Mouse (Mus musculus): ENCODE data around the gene Ppfia4.

Ppfia4 gene

DNA sequence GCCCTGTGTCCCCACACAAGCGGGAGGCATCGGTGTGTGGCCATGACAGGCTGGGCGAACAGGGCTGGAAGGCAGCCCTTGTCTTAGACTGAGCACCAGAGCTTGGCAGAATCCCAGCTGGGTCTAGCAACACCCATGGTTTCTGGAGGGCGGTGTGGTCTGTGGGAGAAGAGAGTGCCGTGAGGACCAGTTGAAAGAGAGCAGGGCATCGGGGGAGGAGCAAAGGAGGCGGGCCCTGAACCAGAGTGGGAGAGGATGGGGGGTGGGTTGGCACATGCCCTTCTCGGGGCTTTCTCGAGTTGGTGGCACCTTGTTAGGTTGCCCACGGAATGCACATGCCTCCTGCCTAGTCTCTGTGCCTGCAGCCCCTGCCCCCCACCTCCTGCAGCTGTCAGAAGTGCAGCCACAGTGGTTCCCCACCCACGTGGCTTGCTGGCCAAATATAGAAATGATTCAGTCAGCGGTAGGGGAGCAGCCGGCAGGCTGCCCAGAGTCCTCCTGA is at the start of gene Ppfia4:
TSS of gene Ppfia4 (minus strand) at position 159 of the 502 bp plus-strand sequence.
- DNase-seq (ENCODE audit: low spot score), result peak; percentile 68

DNA sequence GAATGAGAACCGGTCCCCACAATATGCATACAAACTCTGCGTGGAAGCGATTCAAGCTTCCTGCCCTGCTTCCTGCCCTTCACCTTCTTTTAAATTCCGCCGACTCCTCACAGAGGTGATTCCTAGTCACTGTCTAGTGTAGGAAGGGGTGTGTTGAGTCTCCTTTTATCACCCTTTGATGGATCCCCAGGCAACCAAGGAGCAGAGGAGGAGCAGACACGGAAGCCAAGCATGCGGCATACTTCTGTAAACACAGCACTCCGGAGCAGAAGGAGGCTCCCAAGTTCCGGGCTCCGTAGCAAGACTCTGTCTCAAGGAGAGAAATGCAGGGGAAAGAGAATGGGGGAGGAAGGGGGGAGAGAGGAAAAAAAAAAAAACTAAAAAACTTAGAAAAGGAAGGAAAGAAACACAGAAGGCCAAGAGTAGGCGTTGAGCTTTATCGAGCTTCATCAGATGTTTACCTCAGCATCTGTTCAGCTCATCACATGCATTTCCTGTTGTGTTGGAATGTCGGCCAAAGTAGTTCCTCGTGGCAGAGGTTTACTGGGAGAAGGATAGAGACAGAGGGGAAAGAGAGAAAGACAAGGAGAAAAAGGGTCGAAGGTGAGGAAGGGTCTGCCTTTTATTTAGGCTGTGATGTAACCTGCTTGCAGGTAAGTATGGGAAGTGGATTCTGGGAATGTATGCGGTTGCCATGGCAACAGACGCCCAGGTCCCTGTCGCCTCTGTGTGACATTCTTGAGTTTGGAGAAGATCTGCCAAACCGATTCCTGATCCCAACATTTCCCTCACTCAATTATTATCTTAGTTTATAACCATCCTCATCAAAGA is 49.3 kb upstream of the Ppfia4 start:
- DNase-seq (ENCODE audit: low spot score), result no peak

- DNase-seq (ENCODE audit: low spot score), result no peak
These were observed 48.3 kb upstream of the Ppfia4 start for GRCm38 (mm10) chr1:134381051-134381450.

DNA sequence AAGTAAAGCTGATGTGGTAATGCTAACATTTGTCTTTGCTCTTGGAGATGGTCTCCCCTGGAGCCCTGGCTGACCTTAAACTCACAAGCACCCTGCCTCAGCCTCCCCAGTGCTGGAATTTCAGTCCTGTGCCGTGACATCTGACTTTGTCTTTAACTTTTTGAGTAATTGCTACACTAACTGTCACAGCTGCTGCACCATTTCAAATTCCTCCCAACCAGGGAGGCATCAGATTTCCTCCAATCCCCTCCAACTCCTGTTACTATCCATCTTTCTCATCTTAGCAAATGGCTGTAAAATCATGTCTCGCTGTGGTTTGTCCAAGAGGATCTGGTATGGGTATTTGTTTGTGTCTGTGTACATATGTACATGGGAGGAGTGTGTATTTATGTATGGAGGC is 41.4 kb upstream of the Ppfia4 start:
- no peak for DNase-seq (ENCODE audit: low spot score)

- DNase-seq (ENCODE audit: low spot score), result no peak
These were observed 36.1 kb upstream of the Ppfia4 start for GRCm38 (mm10) chr1:134368777-134369337.

- no peak for DNase-seq (ENCODE audit: low spot score)
These were observed 32.8 kb upstream of the Ppfia4 start for GRCm38 (mm10) chr1:134365491-134365890.

GRCm38 (mm10) chr1:134363194-134363593 is 30.5 kb upstream of the Ppfia4 start:
- DNase-seq (ENCODE audit: low spot score), result no peak

- peak; percentile 89 for DNase-seq (ENCODE audit: low spot score)
These were observed 29.1 kb upstream of the Ppfia4 start, which contains the start of gene Tmem183a for GRCm38 (mm10) chr1:134361857-134362212. Tmem183a (minus strand) TSS chr1:134361979.

- DNase-seq (ENCODE audit: low spot score), result no peak
These were observed 28.6 kb upstream of the Ppfia4 start for GRCm38 (mm10) chr1:134361195-134361856.

DNA sequence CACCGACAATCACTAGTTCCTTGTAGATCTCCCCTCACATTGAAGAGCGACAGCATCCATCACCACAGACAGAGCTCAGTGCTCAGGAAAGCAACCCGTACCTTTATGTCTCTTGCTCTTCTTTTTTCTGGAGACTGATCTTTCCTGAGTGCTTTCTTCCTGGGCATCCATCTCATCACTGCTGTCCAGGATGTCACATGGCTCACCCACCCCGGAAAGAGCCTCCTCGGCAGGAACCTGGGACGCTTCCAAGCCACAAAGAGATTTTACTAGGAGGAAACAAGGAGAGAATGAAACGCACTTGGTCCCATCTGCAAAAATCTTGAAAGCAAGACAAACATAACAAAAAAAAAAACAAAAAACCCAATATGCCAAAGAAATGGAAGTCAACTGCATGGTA is 27.9 kb upstream of the Ppfia4 start:
- no peak for DNase-seq (ENCODE audit: low spot score)

DNA sequence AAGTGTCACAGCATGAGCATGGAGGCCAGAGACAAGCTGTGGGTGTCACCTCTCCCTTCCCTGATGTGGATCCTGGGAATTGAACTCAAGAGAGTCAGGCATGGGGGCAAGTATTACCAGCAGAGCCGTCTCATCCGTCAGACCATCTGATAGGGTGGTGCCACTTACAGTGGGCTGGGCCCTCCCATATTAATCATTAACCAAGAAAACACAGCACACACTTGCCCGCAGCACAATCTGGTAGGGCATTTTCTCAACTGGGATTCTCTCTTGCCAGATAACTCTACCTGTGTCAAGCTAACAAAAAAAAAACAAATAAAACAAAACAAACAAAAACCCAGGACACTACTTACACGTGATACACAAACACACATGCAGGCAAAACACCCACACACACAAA is 24.7 kb upstream of the Ppfia4 start:
- no peak for DNase-seq (ENCODE audit: low spot score)

GRCm38 (mm10) chr1:134353326-134353725 is 20.6 kb upstream of the Ppfia4 start:
- DNase-seq (ENCODE audit: low spot score), result no peak

- DNase-seq (ENCODE audit: low spot score), result no peak
These were observed 15.1 kb upstream of the Ppfia4 start for GRCm38 (mm10) chr1:134347791-134348190.

- DNase-seq (ENCODE audit: low spot score), result no peak
These were observed 12.3 kb upstream of the Ppfia4 start for GRCm38 (mm10) chr1:134345075-134345474.

- DNase-seq (ENCODE audit: low spot score), result peak; percentile 79
These were observed 11.6 kb upstream of the Ppfia4 start for GRCm38 (mm10) chr1:134344005-134344950.

DNA sequence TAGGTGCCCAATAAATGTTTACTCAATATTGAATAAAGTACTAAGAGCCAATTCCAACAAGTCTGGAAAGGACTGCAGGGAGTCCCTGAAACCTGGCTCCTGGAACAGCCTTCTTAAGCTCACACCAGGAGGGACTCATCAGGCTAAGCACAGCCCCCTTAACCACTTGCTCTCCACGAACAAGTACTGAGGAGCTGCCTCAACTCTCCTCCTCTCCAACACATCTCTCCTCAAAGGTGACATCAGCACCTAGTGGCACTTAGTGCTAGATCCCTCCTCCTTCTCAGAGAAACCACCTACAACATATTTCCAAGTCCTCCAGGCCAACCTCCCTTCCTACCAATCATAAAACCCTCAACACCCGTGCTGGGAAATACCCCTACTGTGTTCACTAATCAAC is 10.8 kb upstream of the Ppfia4 start:
- DNase-seq (ENCODE audit: low spot score), result no peak

DNA sequence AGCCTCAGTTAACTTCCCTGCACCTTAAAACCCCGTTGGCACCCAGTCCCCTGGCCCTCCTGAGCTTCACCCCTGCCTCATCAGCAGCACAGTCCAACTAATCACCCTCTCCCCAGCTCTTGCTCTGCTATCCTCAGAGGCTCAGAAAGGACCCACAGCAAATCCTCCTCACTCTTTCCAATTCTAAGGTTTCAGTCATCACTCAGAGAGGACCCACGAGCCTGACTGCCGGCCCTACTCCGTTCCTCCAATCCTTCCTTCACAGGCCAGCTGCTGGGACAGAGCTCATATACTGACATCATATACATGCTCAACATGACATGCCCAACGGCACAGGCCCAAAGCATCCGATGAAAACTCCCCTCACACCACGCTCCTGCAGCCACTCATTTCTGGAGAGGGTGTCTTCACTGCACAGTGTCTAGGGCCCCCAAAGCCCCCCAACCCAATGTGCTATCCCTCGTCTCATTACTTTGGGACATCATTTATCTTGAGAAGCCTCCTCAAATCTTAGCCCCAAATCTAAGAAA is 10.1 kb upstream of the Ppfia4 start:
- no peak for DNase-seq (ENCODE audit: low spot score)

GRCm38 (mm10) chr1:134342278-134342664 is 9.5 kb upstream of the Ppfia4 start:
- DNase-seq (ENCODE audit: low spot score), result no peak

DNA sequence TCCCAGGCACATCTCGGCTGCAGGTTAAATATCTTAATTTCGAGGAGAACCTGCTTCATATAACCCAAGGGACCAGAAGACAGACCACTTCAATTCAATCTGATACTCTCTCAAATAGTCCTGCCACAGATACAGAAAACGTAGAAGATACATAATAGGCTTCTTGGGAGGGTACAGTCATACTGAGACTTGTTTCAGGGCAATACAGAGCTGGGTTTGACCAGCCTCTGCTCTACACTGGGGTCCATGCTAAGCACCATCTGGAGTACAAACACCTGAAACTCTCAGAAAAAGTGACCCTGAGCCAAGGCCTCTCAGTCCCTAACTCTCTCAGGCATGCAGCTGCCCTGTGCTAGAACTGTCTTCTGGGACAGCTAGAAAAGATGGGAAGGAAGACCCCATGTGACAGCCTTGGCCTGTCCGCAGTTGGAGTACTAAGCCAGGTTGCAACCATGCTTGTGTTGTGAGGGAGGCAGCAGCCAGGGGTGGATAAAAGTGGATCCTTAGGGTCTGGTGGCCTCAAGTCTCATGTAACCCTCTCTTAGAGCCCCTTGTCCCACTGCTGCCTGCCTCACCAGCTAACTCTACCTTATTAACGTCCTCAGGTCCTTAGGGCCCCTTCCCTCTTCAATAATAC is 9.0 kb upstream of the Ppfia4 start:
- DNase-seq (ENCODE audit: low spot score), result no peak

GRCm38 (mm10) chr1:134339757-134340619 is 7.3 kb upstream of the Ppfia4 start:
- no peak for DNase-seq (ENCODE audit: low spot score)
